Mouse (Mus musculus) v-Abl transformed pro-B cells (cell line): ENCODE data around the gene Fam81b.

Experiments used
- in situ Hi-C, 2 experiments: fragments of 400-800 bp; cut with MboI; formaldehyde crosslinking; loops; one replicate each; pipeline ENCODE4 v1.15.1; 2025; ENCODE audit not compliant: unreplicated experiment in 2 of 2

Fam81b gene

GRCm38 (mm10) chr13:76197297-76197848 is 107.5 kb downstream of the Fam81b start:
- in situ Hi-C loops: no loop called here

DNA sequence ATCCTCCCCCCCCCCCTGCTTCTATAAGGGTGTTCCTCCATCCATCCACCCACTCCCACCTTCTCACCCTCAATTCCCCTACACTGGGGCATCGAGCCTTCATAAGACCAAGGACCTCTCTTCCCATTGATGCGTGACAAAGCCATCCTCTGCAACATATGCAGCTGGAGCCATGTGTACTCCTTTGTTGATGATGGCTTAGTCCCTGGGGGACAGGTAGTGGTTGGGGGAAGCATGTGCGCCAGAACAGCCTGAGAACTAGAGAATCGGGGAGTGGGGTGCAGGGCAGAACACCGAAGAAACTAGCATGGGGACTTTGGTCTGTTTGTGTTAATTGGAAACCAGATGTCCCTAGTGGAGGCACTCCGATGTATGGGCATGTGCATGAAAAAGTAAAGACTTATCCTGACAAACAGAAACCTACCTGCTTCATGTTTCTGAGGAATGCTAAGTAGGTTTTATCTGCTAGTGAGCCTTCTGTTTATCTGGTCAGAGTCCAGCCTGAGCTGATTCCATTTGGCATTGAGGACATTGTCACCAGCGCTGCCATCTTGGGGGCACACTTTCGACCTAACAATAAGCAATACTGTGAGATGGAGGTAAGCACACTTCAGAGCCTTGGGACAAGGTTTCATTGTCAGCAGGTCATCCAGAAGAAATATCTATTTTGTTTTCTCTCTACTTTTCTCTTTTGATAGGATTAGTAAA is 109.3 kb downstream of the Fam81b start:
- in situ Hi-C loops: no loop called here

GRCm38 (mm10) chr13:76194937-76195336 is 109.9 kb downstream of the Fam81b start:
- in situ Hi-C loops: loop anchor here in 1 of 2 experiments (5.0 kb wide), 1 partner anchor 62 kb away; no protein-coding TSS in a partner anchor

GRCm38 (mm10) chr13:76190273-76190672 is 114.6 kb downstream of the Fam81b start:
- in situ Hi-C loops: loop anchor here in 1 of 2 experiments (5.0 kb wide), 1 partner anchor 67 kb away; no protein-coding TSS in a partner anchor

DNA sequence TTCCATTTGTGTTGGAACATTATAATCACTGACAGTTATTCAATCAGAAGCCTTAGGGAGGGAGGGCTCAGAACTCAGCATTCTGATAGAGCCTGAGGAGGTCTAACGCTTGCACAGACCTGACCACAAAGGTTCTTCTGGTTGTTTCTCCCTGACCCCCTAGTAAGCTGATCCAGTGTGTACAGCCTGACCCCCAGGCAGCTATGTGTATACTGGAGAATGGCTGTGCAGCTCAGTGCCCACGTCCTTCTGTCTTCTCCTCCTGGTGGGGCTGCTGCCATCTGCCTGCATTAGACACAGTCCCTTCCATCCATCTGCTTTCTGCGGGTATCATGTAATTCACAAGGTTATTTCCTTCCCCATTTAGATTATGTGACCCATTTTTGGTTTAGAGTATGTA is 115.7 kb downstream of the Fam81b start:
- in situ Hi-C loops: no loop called here

DNA sequence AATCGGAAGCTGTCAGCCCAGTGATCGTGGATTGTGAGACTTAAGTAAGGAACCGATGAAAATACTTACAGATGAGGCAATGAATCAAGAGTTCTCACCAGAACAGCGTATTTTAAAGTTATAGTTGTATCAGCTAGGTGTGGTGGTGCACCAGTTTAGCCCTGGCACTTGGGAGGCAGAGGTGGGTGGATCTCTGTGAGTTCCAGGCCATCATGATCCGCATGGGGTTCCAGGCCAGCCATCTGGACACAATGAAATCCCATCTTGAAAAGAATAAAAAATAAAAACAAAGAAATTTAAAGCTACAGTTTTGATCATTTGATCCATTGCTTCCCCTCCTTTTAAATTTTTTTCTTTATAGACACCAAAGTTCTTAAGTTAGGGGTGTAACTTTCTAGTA is 117.2 kb downstream of the Fam81b start:
- in situ Hi-C loops: no loop called here

DNA sequence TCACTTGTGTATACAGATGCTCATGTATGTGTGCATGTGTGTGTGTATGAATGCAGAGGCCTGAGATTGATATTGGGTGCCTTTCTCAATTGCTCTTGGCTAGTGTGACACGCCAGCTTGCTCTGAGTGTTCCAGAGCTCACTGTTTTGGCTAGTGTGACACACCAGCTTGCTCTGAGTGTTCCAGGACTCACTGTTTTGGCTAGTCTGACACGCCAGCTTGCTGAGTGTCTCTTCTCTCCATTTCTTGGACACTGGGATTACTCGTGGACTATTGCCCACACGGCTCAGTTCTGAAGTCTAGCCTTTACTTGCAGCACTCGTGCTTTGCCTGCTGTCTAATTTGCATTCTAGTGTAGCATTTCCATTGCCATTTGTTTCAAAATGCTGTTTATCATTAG is 126.2 kb downstream of the Fam81b start:
- in situ Hi-C loops: no loop called here

DNA sequence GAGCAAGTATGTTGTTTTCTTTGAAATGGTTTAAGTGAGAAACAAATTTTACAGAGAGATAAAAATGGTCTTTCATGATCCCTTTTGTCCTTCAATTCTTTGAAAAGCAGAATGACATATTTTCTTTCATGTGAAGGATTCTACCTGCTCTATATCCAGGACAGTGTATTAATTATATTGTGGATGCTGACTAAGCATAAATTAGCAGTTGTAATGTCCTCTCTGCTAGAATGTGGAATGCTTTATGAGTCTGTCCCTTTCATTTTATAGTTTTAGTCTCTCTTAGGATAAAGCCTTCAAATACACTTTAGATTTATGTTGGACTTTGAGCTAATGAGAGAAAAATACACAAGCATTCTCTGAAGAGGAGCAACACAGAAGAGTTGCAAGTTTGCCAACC is 130.6 kb downstream of the Fam81b start:
- in situ Hi-C loops: no loop called here

- in situ Hi-C loops: no loop called here
These were observed 144.3 kb downstream of the Fam81b start for GRCm38 (mm10) chr13:76160587-76160986.

GRCm38 (mm10) chr13:76157508-76157907 is 147.4 kb downstream of the Fam81b start:
- in situ Hi-C loops: no loop called here

- in situ Hi-C loops: no loop called here
These were observed 147.8 kb downstream of the Fam81b start for GRCm38 (mm10) chr13:76157099-76157498.
